Mouse (Mus musculus): ENCODE data around the gene Pitpnm3. TPM values are rescaled to one million over a fixed set of nuclear protein-coding genes. Genes with fewer than 3 reads are reported as not detected.

Gene Pitpnm3
- polyA plus RNA-seq, 1 experiment from 2014 or later = 0.56 TPM

GRCm38 (mm10) chr11:72130905-72131304, 4.7 kb downstream of the Pitpnm3 start:
- Histone ChIP-seq H3K27ac (ENCODE audit: low read depth, low read length) (no peak overlapping the region), H3K9me3 (ENCODE audit: control insufficient read depth, low read length) (no peaks in the 10 kb centered on the region), H3K9ac (ENCODE audit: low read length) (no peak overlapping the region), H3K27me3 (ENCODE audit: control insufficient read depth, insufficient read depth, low read length) (peaks cover 30% of the 10 kb centered on the region), H3K4me3 (ENCODE audit: low read depth, low read length) (no peak overlapping the region), H3K4me2 (no peak overlapping the region), H3K36me3 (ENCODE audit: control insufficient read depth, insufficient read depth, low read length) (no peaks in the 10 kb centered on the region), H3K4me1 (ENCODE audit: control insufficient read depth, insufficient read depth, low read length) (peaks cover 10% of the 10 kb centered on the region)
- WGBS = 76% methylated on average over 3 of the region's 3 CpGs
- DNase-seq (ENCODE audit: low spot score, missing footprints) (no peak), ATAC-seq (ENCODE audit: low FRiP score) (no peak)

GRCm38 (mm10) chr11:72130472-72130871, 5.1 kb downstream of the Pitpnm3 start:
- 63% methylated on average over 3 of the region's 3 CpGs for WGBS
- DNase-seq (ENCODE audit: low spot score, missing footprints) = no peak
- Histone ChIP-seq H3K9ac (ENCODE audit: low read length) (no peak overlapping the region), H3K36me3 (ENCODE audit: control insufficient read depth, insufficient read depth, low read length) (no peaks in the 10 kb centered on the region), H3K27ac (ENCODE audit: low read depth, low read length) (no peak overlapping the region), H3K4me3 (ENCODE audit: low read depth, low read length) (no peak overlapping the region), H3K9me3 (ENCODE audit: control insufficient read depth, low read length) (no peaks in the 10 kb centered on the region), H3K4me2 (no peak overlapping the region), H3K4me1 (ENCODE audit: control insufficient read depth, insufficient read depth, low read length) (peaks cover 9% of the 10 kb centered on the region), H3K27me3 (ENCODE audit: control insufficient read depth, insufficient read depth, low read length) (peaks cover 26% of the 10 kb centered on the region)
- ATAC-seq (ENCODE audit: low FRiP score) = no peak

- Histone ChIP-seq H3K4me3 (ENCODE audit: low read depth, low read length) (no peak overlapping the region), H3K4me1 (ENCODE audit: control insufficient read depth, insufficient read depth, low read length) (peaks cover 4% of the 10 kb centered on the region), H3K27ac (ENCODE audit: low read depth, low read length) (no peak overlapping the region), H3K9ac (ENCODE audit: low read length) (no peak overlapping the region), H3K4me2 (no peak overlapping the region), H3K9me3 (ENCODE audit: control insufficient read depth, low read length) (no peaks in the 10 kb centered on the region), H3K27me3 (ENCODE audit: control insufficient read depth, insufficient read depth, low read length) (peaks cover 21% of the 10 kb centered on the region), H3K36me3 (ENCODE audit: control insufficient read depth, insufficient read depth, low read length) (no peaks in the 10 kb centered on the region)
- ATAC-seq (ENCODE audit: low FRiP score) (no peak), DNase-seq (ENCODE audit: low spot score, missing footprints) (no peak)
- WGBS = 13% methylated on average over 11 of the region's 11 CpGs
Observed at GRCm38 (mm10) chr11:72130021-72130420, 5.6 kb downstream of the Pitpnm3 start.

GRCm38 (mm10) chr11:72129032-72129894, 6.3 kb downstream of the Pitpnm3 start:
- no peaks in the 10 kb centered on the region for H3K9me3 ChIP-seq (ENCODE audit: control insufficient read depth, low read length)
- no peak overlapping the region for H3K9ac ChIP-seq (ENCODE audit: low read length)
- H3K27me3 ChIP-seq (ENCODE audit: control insufficient read depth, insufficient read depth, low read length) = peaks cover 14% of the 10 kb centered on the region
- 74% methylated on average over 8 of the region's 8 CpGs for WGBS
- DNase-seq (ENCODE audit: low spot score, missing footprints) (no peak), ATAC-seq (ENCODE audit: low FRiP score) (no peak)
- H3K4me2 ChIP-seq = no peak overlapping the region
- H3K4me3 ChIP-seq (ENCODE audit: low read depth, low read length) = no peak overlapping the region
- H3K27ac ChIP-seq (ENCODE audit: low read depth, low read length) = no peak overlapping the region
- H3K4me1 ChIP-seq (ENCODE audit: control insufficient read depth, insufficient read depth, low read length) = 0 out of 2 replicates have a peak, but pooled peaks cover 2% of the 10 kb centered on the region
- H3K36me3 ChIP-seq (ENCODE audit: control insufficient read depth, insufficient read depth, low read length) = no peaks in the 10 kb centered on the region

GRCm38 (mm10) chr11:72127450-72128189, 8.0 kb downstream of the Pitpnm3 start:
- DNase-seq (ENCODE audit: low spot score, missing footprints) (no peak), ATAC-seq (ENCODE audit: low FRiP score) (no peak)
- H3K27me3 ChIP-seq (ENCODE audit: control insufficient read depth, insufficient read depth, low read length) = no peaks in the 10 kb centered on the region; the same call in 1 of the 2 replicates
- H3K9ac ChIP-seq (ENCODE audit: low read length) = no peak overlapping the region
- 75% methylated on average over 5 of the region's 5 CpGs for WGBS
- H3K4me3 ChIP-seq (ENCODE audit: low read depth, low read length) = no peak overlapping the region
- no peaks in the 10 kb centered on the region for H3K36me3 ChIP-seq (ENCODE audit: control insufficient read depth, insufficient read depth, low read length)
- no peak overlapping the region for H3K27ac ChIP-seq (ENCODE audit: low read depth, low read length)
- H3K4me2 ChIP-seq = no peak overlapping the region
- no peaks in the 10 kb centered on the region for H3K9me3 ChIP-seq (ENCODE audit: control insufficient read depth, low read length)
- H3K4me1 ChIP-seq (ENCODE audit: control insufficient read depth, insufficient read depth, low read length) = 0 out of 2 replicates have a peak, but pooled peaks cover 2% of the 10 kb centered on the region

GRCm38 (mm10) chr11:72125781-72126180, 9.8 kb downstream of the Pitpnm3 start:
- WGBS = 81% methylated on average over 3 of the region's 3 CpGs
- ATAC-seq (ENCODE audit: low FRiP score) = no peak
- 0 out of 2 replicates have a peak, but pooled peaks cover 2% of the 10 kb centered on the region for H3K4me1 ChIP-seq (ENCODE audit: control insufficient read depth, insufficient read depth, low read length)
- no peak for DNase-seq (ENCODE audit: low spot score, missing footprints)
- H3K4me3 ChIP-seq (ENCODE audit: low read depth, low read length) = no peak overlapping the region
- H3K27me3 ChIP-seq (ENCODE audit: control insufficient read depth, insufficient read depth, low read length) = no peaks in the 10 kb centered on the region
- H3K36me3 ChIP-seq (ENCODE audit: control insufficient read depth, insufficient read depth, low read length) = no peaks in the 10 kb centered on the region
- H3K27ac ChIP-seq (ENCODE audit: low read depth, low read length) = no peak overlapping the region
- no peak overlapping the region for H3K4me2 ChIP-seq
- H3K9ac ChIP-seq (ENCODE audit: low read length) = no peak overlapping the region
- H3K9me3 ChIP-seq (ENCODE audit: control insufficient read depth, low read length) = no peaks in the 10 kb centered on the region

GRCm38 (mm10) chr11:72123531-72123930, 12.0 kb downstream of the Pitpnm3 start:
- ATAC-seq (ENCODE audit: low FRiP score) (no peak), DNase-seq (ENCODE audit: low spot score, missing footprints) (peak; percentile 33)
- Histone ChIP-seq H3K9me3 (ENCODE audit: control insufficient read depth, low read length) (no peaks in the 10 kb centered on the region), H3K9ac (ENCODE audit: low read length) (no peak overlapping the region), H3K4me3 (ENCODE audit: low read depth, low read length) (no peak overlapping the region), H3K27ac (ENCODE audit: low read depth, low read length) (no peak overlapping the region), H3K4me2 (no peak overlapping the region), H3K36me3 (ENCODE audit: control insufficient read depth, insufficient read depth, low read length) (no peaks in the 10 kb centered on the region), H3K4me1 (ENCODE audit: control insufficient read depth, insufficient read depth, low read length) (no peaks in the 10 kb centered on the region), H3K27me3 (ENCODE audit: control insufficient read depth, insufficient read depth, low read length) (no peaks in the 10 kb centered on the region)
- 83% methylated on average over 4 of the region's 4 CpGs for WGBS

- Histone ChIP-seq H3K9me3 (ENCODE audit: control insufficient read depth, low read length) (no peaks in the 10 kb centered on the region), H3K4me3 (ENCODE audit: low read depth, low read length) (no peak overlapping the region), H3K4me2 (no peak overlapping the region), H3K9ac (ENCODE audit: low read length) (no peak overlapping the region), H3K27ac (ENCODE audit: low read depth, low read length) (no peak overlapping the region), H3K4me1 (ENCODE audit: control insufficient read depth, insufficient read depth, low read length) (peaks cover 3% of the 10 kb centered on the region; the same call in 1 of the 2 replicates), H3K36me3 (ENCODE audit: control insufficient read depth, insufficient read depth, low read length) (no peaks in the 10 kb centered on the region), H3K27me3 (ENCODE audit: control insufficient read depth, insufficient read depth, low read length) (no peaks in the 10 kb centered on the region)
- ATAC-seq (ENCODE audit: low FRiP score) (no peak), DNase-seq (ENCODE audit: low spot score, missing footprints) (no peak)
- 90% methylated on average over 6 of the region's 6 CpGs for WGBS
Observed at GRCm38 (mm10) chr11:72120354-72120753, 15.2 kb downstream of the Pitpnm3 start.

GRCm38 (mm10) chr11:72118630-72119029, 16.9 kb downstream of the Pitpnm3 start:
- H3K36me3 ChIP-seq (ENCODE audit: control insufficient read depth, insufficient read depth, low read length) = no peaks in the 10 kb centered on the region

More at GRCm38 (mm10) chr11:72118630-72119029, 16.9 kb downstream of the Pitpnm3 start:
- Histone ChIP-seq H3K9ac (ENCODE audit: low read length) (no peak overlapping the region), H3K27me3 (ENCODE audit: control insufficient read depth, insufficient read depth, low read length) (no peaks in the 10 kb centered on the region), H3K4me2 (no peak overlapping the region), H3K4me3 (ENCODE audit: low read depth, low read length) (no peak overlapping the region), H3K9me3 (ENCODE audit: control insufficient read depth, low read length) (no peaks in the 10 kb centered on the region), H3K27ac (ENCODE audit: low read depth, low read length) (no peak overlapping the region), H3K4me1 (ENCODE audit: control insufficient read depth, insufficient read depth, low read length) (peaks cover 3% of the 10 kb centered on the region; the same call in 1 of the 2 replicates)
- 82% methylated on average over 3 of the region's 3 CpGs for WGBS
- ATAC-seq (ENCODE audit: low FRiP score) (no peak), DNase-seq (ENCODE audit: low spot score, missing footprints) (peak; percentile 26)

Data from midbrain, embryonic 11.5 days (tissue).